Mouse (Mus musculus) cerebellum, adult 2 months (tissue): ENCODE measurements around the gene Eml5.

Source experiments
- CTCF ChIP-seq: fragments of 200-500 bp; IDR thresholded peaks from 2 replicates; pipeline ENCODE4 v1.5.1; 2011; ENCODE audit warnings: low read depth, mild to moderate bottlenecking, control low read depth, low read length, moderate library complexity, borderline replicate concordance; ENCODE audit not compliant: insufficient read depth
- POLR2A ChIP-seq: fragments of 200-500 bp; IDR thresholded peaks from 2 replicates; pipeline ENCODE4 v1.6.1; 2011; ENCODE audit warnings: low read length, control low read depth, borderline replicate concordance; ENCODE audit not compliant: insufficient read depth

GRCm38 (mm10) chr12:98878693-98879092 lies 22.6 kb downstream of the Eml5 start:
- TF ChIP-seq POLR2A = no peak
- TF ChIP-seq CTCF = no peak
